Mouse (Mus musculus) cerebral cortex, adult 2 months (tissue): Measurements from ENCODE around the gene Fam204a.

ENCODE experiments used
- WGBS: fragments of 180-500 bp; shearing (Covaris S2); methylation state at CpG from one replicate; pipeline ENCODE4 v1.1.7; 2018; 5-methylcytosine and 5-hydroxymethylcytosine counted together

Fam204a gene

GRCm38 (mm10) chr19:60155266-60155665, 71.2 kb downstream of the Fam204a start:
- WGBS = 94% methylated on average over 5 of the region's 5 CpGs

- WGBS = 92% methylated on average over 1 of the region's 1 CpGs
Measured at GRCm38 (mm10) chr19:60153096-60153495, 73.4 kb downstream of the Fam204a start.

GRCm38 (mm10) chr19:60150056-60150455, 76.4 kb downstream of the Fam204a start:
- 93% methylated on average over 3 of the region's 3 CpGs for WGBS

GRCm38 (mm10) chr19:60149078-60149960, 77.2 kb downstream of the Fam204a start:
- WGBS = 59% methylated on average over 13 of the region's 13 CpGs
